Mouse (Mus musculus): Measurements from ENCODE around the gene Dhx16. TPM values are rescaled to one million over a fixed set of nuclear protein-coding genes. Genes with fewer than 3 reads are reported as not detected.

The Dhx16 gene
- polyA plus RNA-seq, 1 experiment from 2014 or later = 40.3 TPM

- Histone ChIP-seq H3K27me3 (no peaks in the 10 kb centered on the region), H3K4me2 (peak overlapping the region; percentile 81), H3K9me3 (replicated peaks) (no peaks in the 10 kb centered on the region), H3K4me1 (replicated peaks) (peaks cover 65% of the 10 kb centered on the region), H3K27ac (peak overlapping the region; percentile 97), H3K9ac (peak overlapping the region; percentile 98), H3K36me3 (peaks cover 54% of the 10 kb centered on the region), H3K4me3 (replicated peaks) (peak overlapping the region; percentile 92)
- no peak for ATAC-seq (ENCODE audit: low read depth)
- DNase-seq = no peak
- 0% methylated on average over 8 of the region's 8 CpGs for WGBS (ENCODE audit: insufficient replicate concordance)
Observed at GRCm38 (mm10) chr17:35917143-35917462, 37.5 kb downstream of the Dhx16 start.

DNA sequence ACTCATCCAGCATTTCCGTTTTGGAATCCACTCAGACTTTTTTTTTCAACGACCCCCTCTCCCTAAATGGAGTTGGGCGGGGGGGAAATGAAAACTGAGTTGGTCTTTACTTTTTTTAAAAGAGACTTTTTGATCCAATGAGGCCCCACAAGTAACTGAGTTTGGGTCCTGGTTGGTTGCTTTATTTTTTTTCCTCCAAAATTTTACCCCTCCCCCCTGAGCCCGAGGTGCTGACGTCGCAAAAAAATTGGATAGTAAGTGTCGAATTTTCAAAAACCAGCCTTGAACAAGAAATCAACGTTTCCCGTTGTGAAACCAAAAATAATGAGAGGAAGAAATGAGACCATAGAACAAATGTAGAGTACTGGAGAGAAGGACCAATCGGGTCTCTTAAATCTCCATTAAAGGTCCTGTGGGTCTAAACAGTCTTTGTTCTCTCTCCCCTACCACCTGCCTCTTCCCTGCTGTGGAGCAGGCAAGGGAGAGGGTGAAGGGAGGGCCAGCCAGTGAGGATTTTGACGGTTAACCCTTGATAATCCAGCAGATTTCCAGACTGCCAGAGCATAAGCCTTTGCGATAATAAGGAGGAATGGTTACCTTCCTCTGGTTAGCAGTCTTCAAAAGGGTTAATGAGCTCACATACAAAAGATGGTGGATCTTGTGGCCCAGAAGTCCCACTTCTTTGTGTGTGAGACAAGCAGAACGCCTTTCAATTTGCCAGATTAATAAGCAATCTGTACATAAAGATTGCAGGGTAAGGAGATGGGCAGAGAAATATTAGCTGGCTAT is 38.0 kb downstream of the Dhx16 start:
- under 1% methylated on average over 13 of the region's 13 CpGs for WGBS (ENCODE audit: insufficient replicate concordance)
- H3K4me2 ChIP-seq = peak overlapping the region; percentile 81

GRCm38 (mm10) chr17:35918276-35919059 is 38.8 kb downstream of the Dhx16 start:
- no peak for ATAC-seq (ENCODE audit: low read depth)
- peak overlapping the region; percentile 97 for H3K27ac ChIP-seq
- H3K36me3 ChIP-seq = peaks cover 53% of the 10 kb centered on the region
- H3K27me3 ChIP-seq = no peaks in the 10 kb centered on the region
- H3K4me3 ChIP-seq (replicated peaks) = peak overlapping the region; percentile 92
- DNase-seq = peak; percentile 38
- peak overlapping the region; percentile 98 for H3K9ac ChIP-seq
- no peaks in the 10 kb centered on the region for H3K9me3 ChIP-seq (replicated peaks)
- peak overlapping the region; percentile 81 for H3K4me2 ChIP-seq
- under 1% methylated on average over 11 of the region's 11 CpGs for WGBS (ENCODE audit: insufficient replicate concordance)
- peaks cover 64% of the 10 kb centered on the region for H3K4me1 ChIP-seq (replicated peaks)

More for the DNA sequence above, 38.0 kb downstream of the Dhx16 start:
- Histone ChIP-seq H3K36me3 (peaks cover 53% of the 10 kb centered on the region), H3K27ac (peak overlapping the region; percentile 97), H3K9me3 (replicated peaks) (no peaks in the 10 kb centered on the region), H3K4me3 (replicated peaks) (peak overlapping the region; percentile 92), H3K27me3 (no peaks in the 10 kb centered on the region), H3K4me1 (replicated peaks) (peaks cover 65% of the 10 kb centered on the region), H3K9ac (peak overlapping the region; percentile 98)
- DNase-seq = peak; percentile 43
- no peak for ATAC-seq (ENCODE audit: low read depth)

DNA sequence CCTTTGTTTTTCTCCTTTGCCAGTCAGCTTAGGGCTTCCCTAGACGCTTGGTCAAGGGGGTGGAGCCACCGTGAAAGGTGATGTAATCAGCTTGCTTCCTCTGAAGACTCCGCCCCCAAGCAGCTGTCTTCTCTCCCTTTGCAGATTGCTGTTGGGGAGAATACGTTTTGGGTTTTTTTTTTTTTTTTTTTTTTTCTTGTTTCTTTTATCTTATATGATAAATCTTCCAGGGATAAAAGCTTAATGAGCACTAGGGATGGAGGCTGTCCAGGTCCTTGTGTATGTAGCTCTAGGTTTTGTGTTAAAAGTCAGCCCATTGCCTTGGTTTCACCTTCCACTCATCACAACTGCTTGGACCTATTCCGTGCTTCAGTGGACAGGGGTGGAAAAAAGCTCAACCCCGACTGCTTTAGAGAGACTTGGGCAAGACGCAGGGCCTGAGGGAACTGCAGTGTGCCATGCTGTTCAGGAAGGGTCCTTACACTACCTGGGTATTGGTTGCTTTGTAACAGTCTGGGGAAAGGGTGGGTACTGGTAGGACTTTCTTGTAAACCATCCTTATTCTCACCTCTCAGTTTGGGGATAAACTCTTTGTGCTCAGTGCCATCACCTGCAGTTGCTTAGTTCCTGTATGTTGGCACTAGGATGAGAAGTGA is 39.6 kb downstream of the Dhx16 start:
- H3K4me3 ChIP-seq (replicated peaks) = peak overlapping the region; percentile 92
- H3K27ac ChIP-seq = peak overlapping the region; percentile 97
- no peaks in the 10 kb centered on the region for H3K27me3 ChIP-seq
- no peaks in the 10 kb centered on the region for H3K9me3 ChIP-seq (replicated peaks)
- H3K36me3 ChIP-seq = peaks cover 53% of the 10 kb centered on the region
- H3K4me2 ChIP-seq = peak overlapping the region; percentile 81
- H3K9ac ChIP-seq = peak overlapping the region; percentile 98
- DNase-seq (peak; percentile 95), ATAC-seq (ENCODE audit: low read depth) (peak; percentile 23)
- WGBS (ENCODE audit: insufficient replicate concordance) = 6% methylated on average over 7 of the region's 7 CpGs
- H3K4me1 ChIP-seq (replicated peaks) = peaks cover 67% of the 10 kb centered on the region

DNA sequence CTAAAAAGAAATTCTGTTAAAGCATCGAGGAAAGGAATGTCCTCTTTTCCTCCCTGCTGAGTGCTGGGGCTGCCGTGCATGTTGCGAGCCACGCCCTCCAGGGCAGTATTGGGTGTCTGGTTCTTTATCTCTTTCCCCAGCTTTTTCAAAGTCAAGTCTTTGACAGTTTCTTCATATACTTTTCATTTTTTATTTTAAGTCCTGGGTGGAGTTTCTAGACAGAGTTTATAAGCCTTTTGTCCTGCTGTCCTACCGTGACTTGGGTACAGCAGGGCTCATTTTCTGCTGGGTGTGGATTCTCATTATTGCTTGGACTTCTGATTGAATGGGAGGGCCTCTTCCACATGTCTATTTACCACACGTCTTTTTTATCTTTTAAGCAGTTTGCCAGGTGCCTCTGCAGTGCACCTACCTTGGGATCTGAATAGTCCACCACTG is 40.3 kb downstream of the Dhx16 start:
- peak overlapping the region; percentile 97 for H3K27ac ChIP-seq
- 8% methylated on average over 6 of the region's 6 CpGs for WGBS (ENCODE audit: insufficient replicate concordance)
- peak; percentile 70 for DNase-seq
- H3K4me2 ChIP-seq = peak overlapping the region; percentile 81
- ATAC-seq (ENCODE audit: low read depth) = no peak; the same call in 1 of the 2 replicates
- peaks cover 56% of the 10 kb centered on the region for H3K36me3 ChIP-seq
- H3K9me3 ChIP-seq (replicated peaks) = no peaks in the 10 kb centered on the region
- H3K27me3 ChIP-seq = no peaks in the 10 kb centered on the region
- H3K4me3 ChIP-seq (replicated peaks) = peak overlapping the region; percentile 92
- peak overlapping the region; percentile 83 for H3K9ac ChIP-seq
- peaks cover 67% of the 10 kb centered on the region for H3K4me1 ChIP-seq (replicated peaks)

GRCm38 (mm10) chr17:35920384-35920783 is 40.8 kb downstream of the Dhx16 start:
- DNase-seq (no peak), ATAC-seq (ENCODE audit: low read depth) (no peak)
- H3K27me3 ChIP-seq = no peaks in the 10 kb centered on the region
- peak overlapping the region; percentile 97 for H3K27ac ChIP-seq
- H3K36me3 ChIP-seq = peaks cover 61% of the 10 kb centered on the region
- H3K9me3 ChIP-seq (replicated peaks) = no peaks in the 10 kb centered on the region
- peak overlapping the region; percentile 92 for H3K4me3 ChIP-seq (replicated peaks)
- peak overlapping the region; percentile 83 for H3K9ac ChIP-seq
- H3K4me2 ChIP-seq = peak overlapping the region; percentile 81
- peaks cover 67% of the 10 kb centered on the region for H3K4me1 ChIP-seq (replicated peaks)
- WGBS (ENCODE audit: insufficient replicate concordance) = 71% methylated on average over 1 of the region's 1 CpGs

GRCm38 (mm10) chr17:35920862-35921562 is 41.4 kb downstream of the Dhx16 start:
- H3K27ac ChIP-seq = peak overlapping the region; percentile 97
- DNase-seq = no peak
- ATAC-seq (ENCODE audit: low read depth) = no peak
- no peaks in the 10 kb centered on the region for H3K27me3 ChIP-seq
- 78% methylated on average over 5 of the region's 5 CpGs for WGBS (ENCODE audit: insufficient replicate concordance)
- 0 out of 2 replicates have a peak overlapping the region, but pooled peaks have one; percentile 92 for H3K4me3 ChIP-seq (replicated peaks)
- H3K4me2 ChIP-seq = peak overlapping the region; percentile 81
- H3K4me1 ChIP-seq (replicated peaks) = peaks cover 68% of the 10 kb centered on the region
- H3K36me3 ChIP-seq = peaks cover 68% of the 10 kb centered on the region
- peak overlapping the region; percentile 83 for H3K9ac ChIP-seq
- H3K9me3 ChIP-seq (replicated peaks) = no peaks in the 10 kb centered on the region

DNA sequence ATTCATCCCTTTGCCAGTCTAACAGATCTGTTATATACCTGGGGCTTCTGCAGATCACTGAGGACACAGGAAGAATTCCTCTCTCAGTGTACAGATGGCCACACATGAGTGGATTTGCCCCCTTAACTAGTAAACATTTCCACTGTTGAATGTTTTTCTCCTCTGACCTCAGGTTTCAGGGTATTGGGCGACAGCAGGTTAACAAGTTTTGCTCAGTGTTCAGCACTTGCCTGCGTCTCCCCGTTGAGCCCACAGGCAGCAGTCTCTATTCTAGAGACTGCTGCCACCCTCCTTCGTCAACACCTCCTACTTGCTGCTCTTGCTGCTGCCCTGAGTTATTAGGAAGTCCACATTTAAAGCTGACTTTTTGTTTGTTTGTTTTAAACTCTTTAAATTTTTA is 42.1 kb downstream of the Dhx16 start:
- 81% methylated on average over 4 of the region's 4 CpGs for WGBS (ENCODE audit: insufficient replicate concordance)
- Histone ChIP-seq H3K9me3 (replicated peaks) (no peaks in the 10 kb centered on the region), H3K4me3 (replicated peaks) (no peak overlapping the region), H3K9ac (0 out of 2 replicates have a peak overlapping the region, but pooled peaks have one; percentile 12), H3K4me2 (no peak overlapping the region), H3K27ac (peak overlapping the region; percentile 97; the same call in 1 of the 2 replicates), H3K36me3 (peaks cover 75% of the 10 kb centered on the region), H3K27me3 (no peaks in the 10 kb centered on the region), H3K4me1 (replicated peaks) (peaks cover 75% of the 10 kb centered on the region)
- DNase-seq (no peak), ATAC-seq (ENCODE audit: low read depth) (no peak)

- Histone ChIP-seq H3K4me1 (replicated peaks) (peaks cover 84% of the 10 kb centered on the region), H3K27ac (peak overlapping the region; percentile 37; the same call in 1 of the 2 replicates), H3K9ac (no peak overlapping the region), H3K4me2 (no peak overlapping the region), H3K36me3 (peaks cover 76% of the 10 kb centered on the region), H3K27me3 (no peaks in the 10 kb centered on the region), H3K9me3 (replicated peaks) (no peaks in the 10 kb centered on the region), H3K4me3 (replicated peaks) (no peak overlapping the region)
- WGBS (ENCODE audit: insufficient replicate concordance) = 88% methylated on average over 3 of the region's 3 CpGs
- no peak for ATAC-seq (ENCODE audit: low read depth)
- DNase-seq = no peak
Observed at GRCm38 (mm10) chr17:35922566-35922965, 42.9 kb downstream of the Dhx16 start.

GRCm38 (mm10) chr17:35923281-35923680 is 43.7 kb downstream of the Dhx16 start:
- Histone ChIP-seq H3K36me3 (peaks cover 79% of the 10 kb centered on the region), H3K27ac (peak overlapping the region; percentile 53; the same call in 1 of the 2 replicates), H3K4me2 (no peak overlapping the region), H3K4me1 (replicated peaks) (peaks cover 91% of the 10 kb centered on the region), H3K4me3 (replicated peaks) (no peak overlapping the region), H3K9me3 (replicated peaks) (no peaks in the 10 kb centered on the region), H3K27me3 (no peaks in the 10 kb centered on the region), H3K9ac (no peak overlapping the region; the same call in 1 of the 2 replicates)
- no peak for DNase-seq
- no peak for ATAC-seq (ENCODE audit: low read depth)
- 90% methylated on average over 4 of the region's 4 CpGs for WGBS (ENCODE audit: insufficient replicate concordance)

Measured in liver, embryonic 13.5 days (tissue).